Mouse (Mus musculus): ENCODE measurements around the gene Gm20696. TPM values are rescaled to one million over a fixed set of nuclear protein-coding genes. Genes with fewer than 3 reads are reported as not detected.

Gm20696 gene
- polyA plus RNA-seq, 1 experiment from 2014 or later, result 7.5 TPM

GRCm38 (mm10) chr6:99263886-99264185 lies 402.8 kb downstream of the Gm20696 start:
- no peak for ATAC-seq (ENCODE audit: low FRiP score, low TSS enrichment)
- no peak overlapping the region for H3K9ac ChIP-seq (ENCODE audit: low read depth, low read length)
- peaks cover 42% of the 10 kb centered on the region for H3K4me1 ChIP-seq (ENCODE audit: control insufficient read depth, insufficient read depth, low read length)
- H3K36me3 ChIP-seq (ENCODE audit: control insufficient read depth, insufficient read depth, low read length), result no peaks in the 10 kb centered on the region
- H3K4me3 ChIP-seq (ENCODE audit: low read length), result no peak overlapping the region
- H3K27me3 ChIP-seq (ENCODE audit: control insufficient read depth, insufficient read depth, low read length), result no peaks in the 10 kb centered on the region
- no peak overlapping the region for H3K27ac ChIP-seq (ENCODE audit: low read depth, low read length)
- H3K9me3 ChIP-seq (ENCODE audit: control insufficient read depth, low read length), result no peaks in the 10 kb centered on the region
- 32% methylated on average over 2 of the region's 2 CpGs for WGBS
- H3K4me2 ChIP-seq (replicated peaks; ENCODE audit: low read depth, low read length), result no peak overlapping the region

- no peak overlapping the region for H3K9ac ChIP-seq (ENCODE audit: low read depth, low read length)
- no peak for ATAC-seq (ENCODE audit: low FRiP score, low TSS enrichment)
- 11% methylated on average over 12 of the region's 12 CpGs for WGBS
- no peaks in the 10 kb centered on the region for H3K9me3 ChIP-seq (ENCODE audit: control insufficient read depth, low read length)
- peaks cover 42% of the 10 kb centered on the region for H3K4me1 ChIP-seq (ENCODE audit: control insufficient read depth, insufficient read depth, low read length)
- H3K4me3 ChIP-seq (ENCODE audit: low read length), result no peak overlapping the region
- no peaks in the 10 kb centered on the region for H3K36me3 ChIP-seq (ENCODE audit: control insufficient read depth, insufficient read depth, low read length)
- no peak overlapping the region for H3K4me2 ChIP-seq (replicated peaks; ENCODE audit: low read depth, low read length)
- H3K27ac ChIP-seq (ENCODE audit: low read depth, low read length), result no peak overlapping the region
- H3K27me3 ChIP-seq (ENCODE audit: control insufficient read depth, insufficient read depth, low read length), result no peaks in the 10 kb centered on the region
Observed at GRCm38 (mm10) chr6:99263061-99263885, 403.3 kb downstream of the Gm20696 start.

- H3K4me1 ChIP-seq (ENCODE audit: control insufficient read depth, insufficient read depth, low read length), result peaks cover 40% of the 10 kb centered on the region
- no peak for ATAC-seq (ENCODE audit: low FRiP score, low TSS enrichment)
- H3K9me3 ChIP-seq (ENCODE audit: control insufficient read depth, low read length), result no peaks in the 10 kb centered on the region
- H3K27me3 ChIP-seq (ENCODE audit: control insufficient read depth, insufficient read depth, low read length), result no peaks in the 10 kb centered on the region
- H3K36me3 ChIP-seq (ENCODE audit: control insufficient read depth, insufficient read depth, low read length), result no peaks in the 10 kb centered on the region
- no peak overlapping the region for H3K9ac ChIP-seq (ENCODE audit: low read depth, low read length)
- H3K4me3 ChIP-seq (ENCODE audit: low read length), result no peak overlapping the region
- no peak overlapping the region for H3K27ac ChIP-seq (ENCODE audit: low read depth, low read length)
- no peak overlapping the region for H3K4me2 ChIP-seq (replicated peaks; ENCODE audit: low read depth, low read length)
- 70% methylated on average over 4 of the region's 4 CpGs for WGBS
Observed at GRCm38 (mm10) chr6:99261737-99262130, 404.9 kb downstream of the Gm20696 start.

- Histone ChIP-seq H3K9me3 (ENCODE audit: control insufficient read depth, low read length) (no peaks in the 10 kb centered on the region), H3K4me3 (ENCODE audit: low read length) (no peak overlapping the region), H3K36me3 (ENCODE audit: control insufficient read depth, insufficient read depth, low read length) (no peaks in the 10 kb centered on the region), H3K4me1 (ENCODE audit: control insufficient read depth, insufficient read depth, low read length) (peaks cover 34% of the 10 kb centered on the region), H3K9ac (ENCODE audit: low read depth, low read length) (no peak overlapping the region), H3K27me3 (ENCODE audit: control insufficient read depth, insufficient read depth, low read length) (no peaks in the 10 kb centered on the region), H3K27ac (ENCODE audit: low read depth, low read length) (no peak overlapping the region), H3K4me2 (replicated peaks; ENCODE audit: low read depth, low read length) (no peak overlapping the region)
- ATAC-seq (ENCODE audit: low FRiP score, low TSS enrichment), result no peak
- WGBS, result 57% methylated on average over 11 of the region's 11 CpGs
Observed at GRCm38 (mm10) chr6:99260941-99261736, 405.5 kb downstream of the Gm20696 start.

- H3K9ac ChIP-seq (ENCODE audit: low read depth, low read length), result no peak overlapping the region
- no peak for ATAC-seq (ENCODE audit: low FRiP score, low TSS enrichment)
- no peaks in the 10 kb centered on the region for H3K27me3 ChIP-seq (ENCODE audit: control insufficient read depth, insufficient read depth, low read length)
- H3K4me2 ChIP-seq (replicated peaks; ENCODE audit: low read depth, low read length), result no peak overlapping the region
- no peak overlapping the region for H3K4me3 ChIP-seq (ENCODE audit: low read length)
- no peaks in the 10 kb centered on the region for H3K36me3 ChIP-seq (ENCODE audit: control insufficient read depth, insufficient read depth, low read length)
- no peaks in the 10 kb centered on the region for H3K9me3 ChIP-seq (ENCODE audit: control insufficient read depth, low read length)
- WGBS, result 44% methylated on average over 5 of the region's 5 CpGs
- peaks cover 8% of the 10 kb centered on the region for H3K4me1 ChIP-seq (ENCODE audit: control insufficient read depth, insufficient read depth, low read length)
- no peak overlapping the region for H3K27ac ChIP-seq (ENCODE audit: low read depth, low read length)
Observed at GRCm38 (mm10) chr6:99258346-99258745, 408.3 kb downstream of the Gm20696 start.

- WGBS, result 87% methylated on average over 2 of the region's 2 CpGs
Observed at GRCm38 (mm10) chr6:99257676-99258075, 408.9 kb downstream of the Gm20696 start.

GRCm38 (mm10) chr6:99253331-99253730 lies 413.3 kb downstream of the Gm20696 start:
- no peak for ATAC-seq (ENCODE audit: low FRiP score, low TSS enrichment)
- Histone ChIP-seq H3K36me3 (ENCODE audit: control insufficient read depth, insufficient read depth, low read length) (no peaks in the 10 kb centered on the region), H3K4me1 (ENCODE audit: control insufficient read depth, insufficient read depth, low read length) (no peaks in the 10 kb centered on the region), H3K4me3 (ENCODE audit: low read length) (no peak overlapping the region), H3K27me3 (ENCODE audit: control insufficient read depth, insufficient read depth, low read length) (no peaks in the 10 kb centered on the region), H3K9ac (ENCODE audit: low read depth, low read length) (no peak overlapping the region), H3K4me2 (replicated peaks; ENCODE audit: low read depth, low read length) (no peak overlapping the region), H3K27ac (ENCODE audit: low read depth, low read length) (no peak overlapping the region), H3K9me3 (ENCODE audit: control insufficient read depth, low read length) (no peaks in the 10 kb centered on the region)
- WGBS, result 86% methylated on average over 8 of the region's 8 CpGs

More at GRCm38 (mm10) chr6:99257676-99258075, 408.9 kb downstream of the Gm20696 start:
- H3K27me3 ChIP-seq (ENCODE audit: control insufficient read depth, insufficient read depth, low read length), result no peaks in the 10 kb centered on the region
- no peak for ATAC-seq (ENCODE audit: low FRiP score, low TSS enrichment)
- no peak overlapping the region for H3K4me3 ChIP-seq (ENCODE audit: low read length)
- no peak overlapping the region for H3K27ac ChIP-seq (ENCODE audit: low read depth, low read length)
- no peaks in the 10 kb centered on the region for H3K36me3 ChIP-seq (ENCODE audit: control insufficient read depth, insufficient read depth, low read length)
- H3K9ac ChIP-seq (ENCODE audit: low read depth, low read length), result no peak overlapping the region
- H3K4me1 ChIP-seq (ENCODE audit: control insufficient read depth, insufficient read depth, low read length), result peaks cover 4% of the 10 kb centered on the region; the same call in 1 of the 2 replicates
- H3K4me2 ChIP-seq (replicated peaks; ENCODE audit: low read depth, low read length), result no peak overlapping the region
- H3K9me3 ChIP-seq (ENCODE audit: control insufficient read depth, low read length), result no peaks in the 10 kb centered on the region

GRCm38 (mm10) chr6:99252816-99253215 lies 413.8 kb downstream of the Gm20696 start:
- no peak for ATAC-seq (ENCODE audit: low FRiP score, low TSS enrichment)
- H3K9ac ChIP-seq (ENCODE audit: low read depth, low read length), result no peak overlapping the region
- 79% methylated on average over 5 of the region's 5 CpGs for WGBS
- H3K4me3 ChIP-seq (ENCODE audit: low read length), result no peak overlapping the region
- H3K4me1 ChIP-seq (ENCODE audit: control insufficient read depth, insufficient read depth, low read length), result no peaks in the 10 kb centered on the region
- H3K27me3 ChIP-seq (ENCODE audit: control insufficient read depth, insufficient read depth, low read length), result no peaks in the 10 kb centered on the region
- no peaks in the 10 kb centered on the region for H3K36me3 ChIP-seq (ENCODE audit: control insufficient read depth, insufficient read depth, low read length)
- no peaks in the 10 kb centered on the region for H3K9me3 ChIP-seq (ENCODE audit: control insufficient read depth, low read length)
- no peak overlapping the region for H3K27ac ChIP-seq (ENCODE audit: low read depth, low read length)
- H3K4me2 ChIP-seq (replicated peaks; ENCODE audit: low read depth, low read length), result no peak overlapping the region

- H3K9me3 ChIP-seq (ENCODE audit: control insufficient read depth, low read length), result no peaks in the 10 kb centered on the region
Observed at GRCm38 (mm10) chr6:99251924-99252323, 414.7 kb downstream of the Gm20696 start.

More at GRCm38 (mm10) chr6:99251924-99252323, 414.7 kb downstream of the Gm20696 start:
- Histone ChIP-seq H3K36me3 (ENCODE audit: control insufficient read depth, insufficient read depth, low read length) (no peaks in the 10 kb centered on the region; the same call in 1 of the 2 replicates), H3K4me2 (replicated peaks; ENCODE audit: low read depth, low read length) (no peak overlapping the region), H3K27ac (ENCODE audit: low read depth, low read length) (no peak overlapping the region), H3K4me3 (ENCODE audit: low read length) (no peak overlapping the region), H3K4me1 (ENCODE audit: control insufficient read depth, insufficient read depth, low read length) (no peaks in the 10 kb centered on the region), H3K27me3 (ENCODE audit: control insufficient read depth, insufficient read depth, low read length) (no peaks in the 10 kb centered on the region), H3K9ac (ENCODE audit: low read depth, low read length) (no peak overlapping the region)
- no peak for ATAC-seq (ENCODE audit: low FRiP score, low TSS enrichment)
- 93% methylated on average over 4 of the region's 4 CpGs for WGBS
